Mouse (Mus musculus) neural tube, embryonic 11.5 days (tissue): ENCODE measurements around the gene Anxa5. TPM values are rescaled to one million over a fixed set of nuclear protein-coding genes. Genes with fewer than 3 reads are reported as not detected.

ENCODE experiments used
- ATAC-seq: fragments of 200-750 bp; cut with Nextera tagmentation; 2 replicates; pipeline ENCODE4 v1.8.0; 2017; ENCODE audit warnings: moderate number of reproducible peaks, mild to moderate bottlenecking, moderate TSS enrichment, moderate library complexity; ENCODE audit not compliant: insufficient read depth, low FRiP score, low TSS enrichment
- DNase-seq: peaks from one replicate; pipeline ENCODE4 v3.0.0-alpha.2; 2015; ENCODE audit warnings: low spot score
- H3K27ac ChIP-seq: fragments of 300-500 bp; sonication (generic); 2 replicates; pipeline ENCODE4 v1.5.1; 2014; ENCODE audit warnings: low read depth, mild to moderate bottlenecking, low read length
- H3K27me3 ChIP-seq: fragments of 300-500 bp; sonication (generic); 2 replicates; pipeline ENCODE4 v1.6.1; 2014; ENCODE audit warnings: mild to moderate bottlenecking, low read length, mixed read lengths; ENCODE audit not compliant: control insufficient read depth, insufficient read depth
- H3K36me3 ChIP-seq: fragments of 300-500 bp; sonication (generic); 2 replicates; pipeline ENCODE4 v1.6.1; 2014; ENCODE audit warnings: mild to moderate bottlenecking, low read length, moderate library complexity, mixed read lengths; ENCODE audit not compliant: control insufficient read depth, insufficient read depth
- H3K4me1 ChIP-seq: fragments of 300-500 bp; sonication (generic); 2 replicates; pipeline ENCODE4 v1.6.1; 2014; ENCODE audit warnings: low read length, mixed read lengths; ENCODE audit not compliant: control insufficient read depth, insufficient read depth
- H3K4me2 ChIP-seq: fragments of 300-500 bp; sonication (generic); 2 replicates; pipeline ENCODE4 v1.6.1; 2014; ENCODE audit warnings: low read depth, mild to moderate bottlenecking, moderate library complexity
- H3K4me3 ChIP-seq: fragments of 300-500 bp; sonication (generic); 2 replicates; pipeline ENCODE4 v1.5.1; 2014; ENCODE audit warnings: low read depth, low read length
- H3K9ac ChIP-seq: fragments of 300-500 bp; sonication (generic); 2 replicates; pipeline ENCODE4 v1.6.1; 2014; ENCODE audit warnings: mild to moderate bottlenecking, low read length
- H3K9me3 ChIP-seq: fragments of 300-500 bp; sonication (generic); 2 replicates; pipeline ENCODE4 v1.6.1; 2016; ENCODE audit warnings: low read length; ENCODE audit not compliant: control insufficient read depth
- WGBS: fragments of 180-500 bp; shearing (Covaris S2); extraction: QIAGEN DNeasy Blood & Tissue Kit; methylation state at CpG from one replicate; pipeline ENCODE4 v1.1.7; 2014; 5-methylcytosine and 5-hydroxymethylcytosine counted together
- polyA plus RNA-seq: library from polyadenylated mRNA; unstranded; fragments of >200 nt; fragmentation: Nextera tagmentation; extraction: Ambion mirVana; gene quantifications from 2 replicates; pipeline ENCODE4 v1.2.1, GENCODE M21; 2014

Anxa5 gene
- polyA plus RNA-seq, 1 experiment from 2014 or later: 133 TPM

DNA sequence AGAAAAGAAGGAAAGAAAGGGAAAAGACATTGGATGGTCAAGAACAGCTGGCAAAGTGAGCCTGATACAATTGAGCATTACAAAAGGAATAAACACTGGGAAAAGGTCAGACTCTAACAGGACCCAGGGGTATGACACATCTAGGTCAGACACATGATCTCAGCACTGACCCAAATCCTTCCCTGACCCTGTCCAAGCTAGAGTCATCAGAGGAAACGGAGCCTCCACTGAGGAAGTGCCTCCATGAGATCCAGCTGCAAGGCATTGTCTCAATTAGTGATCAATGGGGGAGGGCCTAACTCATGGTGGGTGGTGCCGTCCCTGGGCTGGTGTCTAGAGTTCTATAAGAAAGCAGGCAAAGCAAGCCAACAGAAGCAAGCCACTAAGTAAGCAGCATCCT is 6.8 kb downstream of the Anxa5 start:
- no peak overlapping the region for H3K4me3 ChIP-seq
- no peak for DNase-seq
- no peaks in the 10 kb centered on the region for H3K27me3 ChIP-seq
- H3K9ac ChIP-seq: no peak overlapping the region
- H3K4me2 ChIP-seq: no peak overlapping the region
- no peaks in the 10 kb centered on the region for H3K36me3 ChIP-seq
- no peak overlapping the region for H3K27ac ChIP-seq
- 45% methylated on average over 2 of the region's 2 CpGs for WGBS
- no peaks in the 10 kb centered on the region for H3K9me3 ChIP-seq
- no peaks in the 10 kb centered on the region for H3K4me1 ChIP-seq
- no peak for ATAC-seq

DNA sequence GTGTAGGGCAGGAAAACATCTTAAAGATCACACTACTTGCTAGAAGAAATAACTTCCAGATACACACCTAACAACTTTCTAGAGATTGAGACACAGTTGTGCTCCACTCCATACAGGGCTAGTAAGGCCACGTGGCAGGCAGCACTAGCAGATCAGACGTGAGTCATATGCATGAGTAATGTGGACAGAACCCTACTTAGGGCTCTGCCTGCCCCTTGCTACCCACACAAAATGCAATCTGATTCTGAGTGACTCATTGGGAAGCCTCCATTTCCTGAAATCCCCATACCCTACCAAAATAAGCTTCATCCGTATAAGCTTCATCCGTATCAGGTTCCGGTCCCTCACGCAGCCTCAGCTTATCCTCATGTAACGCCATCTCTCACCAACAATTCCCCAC is 8.1 kb downstream of the Anxa5 start:
- ATAC-seq (no peak), DNase-seq (no peak)
- Histone ChIP-seq H3K4me1 (no peaks in the 10 kb centered on the region), H3K27ac (no peak overlapping the region), H3K4me3 (no peak overlapping the region), H3K9me3 (no peaks in the 10 kb centered on the region), H3K4me2 (no peak overlapping the region), H3K9ac (no peak overlapping the region), H3K36me3 (no peaks in the 10 kb centered on the region), H3K27me3 (no peaks in the 10 kb centered on the region)
- 92% methylated on average over 7 of the region's 7 CpGs for WGBS

- no peaks in the 10 kb centered on the region for H3K9me3 ChIP-seq
- H3K27ac ChIP-seq: no peak overlapping the region
- 65% methylated on average over 7 of the region's 7 CpGs for WGBS
- no peaks in the 10 kb centered on the region for H3K4me1 ChIP-seq
- no peak overlapping the region for H3K4me3 ChIP-seq
- H3K4me2 ChIP-seq: no peak overlapping the region
- H3K36me3 ChIP-seq: no peaks in the 10 kb centered on the region
- H3K27me3 ChIP-seq: no peaks in the 10 kb centered on the region
- no peak overlapping the region for H3K9ac ChIP-seq
- ATAC-seq (no peak), DNase-seq (no peak)
These were observed 10.2 kb downstream of the Anxa5 start for GRCm38 (mm10) chr3:36465538-36465937.

DNA sequence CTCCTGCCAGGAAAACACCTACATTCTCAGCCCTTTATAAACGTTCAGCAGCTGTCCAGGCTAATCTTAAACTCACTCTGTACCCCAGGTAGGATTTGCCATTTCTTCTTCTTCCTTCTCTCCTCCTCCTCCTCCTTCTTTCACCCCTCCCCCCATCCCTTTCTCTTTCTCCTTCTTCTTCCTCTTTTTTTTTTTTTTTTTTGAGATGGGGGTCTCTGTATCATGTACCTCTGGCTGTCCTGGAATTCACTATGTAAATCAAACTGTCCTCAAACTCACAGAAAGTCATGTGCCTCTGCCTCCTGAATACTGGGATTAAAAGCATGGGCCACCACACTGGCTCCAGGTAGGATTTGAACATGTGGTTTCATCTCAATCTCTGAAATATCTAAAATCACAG is 13.3 kb downstream of the Anxa5 start:
- ATAC-seq (no peak), DNase-seq (no peak)
- Histone ChIP-seq H3K27ac (no peak overlapping the region), H3K4me2 (no peak overlapping the region), H3K4me1 (no peaks in the 10 kb centered on the region), H3K36me3 (no peaks in the 10 kb centered on the region), H3K9ac (no peak overlapping the region), H3K27me3 (no peaks in the 10 kb centered on the region), H3K9me3 (no peaks in the 10 kb centered on the region), H3K4me3 (no peak overlapping the region)
- 41% methylated on average over 1 of the region's 1 CpGs for WGBS

DNA sequence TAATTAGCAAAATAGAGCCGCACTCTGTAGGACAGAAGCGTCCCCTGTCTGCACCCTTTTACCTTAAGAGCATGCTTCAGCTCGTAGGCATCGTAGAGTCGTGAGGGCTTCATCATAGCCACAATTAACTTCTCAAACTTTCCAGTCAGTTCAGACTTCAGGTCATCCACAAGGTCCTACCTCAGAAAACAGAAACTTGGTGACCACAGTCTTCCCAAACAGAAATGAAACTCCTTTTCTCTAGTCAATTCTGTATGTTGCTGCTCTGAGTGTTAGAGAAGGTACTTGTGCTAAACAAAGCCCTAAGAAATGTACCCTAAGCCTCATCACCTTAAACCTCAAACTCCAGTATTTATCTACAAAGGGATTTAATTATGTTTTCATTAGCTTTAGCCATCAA is 13.9 kb downstream of the Anxa5 start:
- H3K4me1 ChIP-seq: no peaks in the 10 kb centered on the region
- H3K9ac ChIP-seq: no peak overlapping the region
- H3K4me2 ChIP-seq: no peak overlapping the region
- DNase-seq: no peak
- H3K4me3 ChIP-seq: no peak overlapping the region
- no peaks in the 10 kb centered on the region for H3K36me3 ChIP-seq
- WGBS: 78% methylated on average over 5 of the region's 5 CpGs
- no peak overlapping the region for H3K27ac ChIP-seq
- ATAC-seq: no peak
- H3K9me3 ChIP-seq: no peaks in the 10 kb centered on the region
- no peaks in the 10 kb centered on the region for H3K27me3 ChIP-seq

GRCm38 (mm10) chr3:36460717-36461116 is 15.0 kb downstream of the Anxa5 start:
- Histone ChIP-seq H3K4me1 (no peaks in the 10 kb centered on the region), H3K4me2 (no peak overlapping the region), H3K9ac (no peak overlapping the region), H3K27ac (no peak overlapping the region), H3K27me3 (no peaks in the 10 kb centered on the region), H3K9me3 (no peaks in the 10 kb centered on the region), H3K4me3 (no peak overlapping the region), H3K36me3 (no peaks in the 10 kb centered on the region)
- ATAC-seq (no peak), DNase-seq (no peak)
- WGBS: 92% methylated on average over 7 of the region's 7 CpGs

GRCm38 (mm10) chr3:36455566-36455965 is 20.1 kb downstream of the Anxa5 start:
- Histone ChIP-seq H3K27me3 (no peaks in the 10 kb centered on the region), H3K36me3 (no peaks in the 10 kb centered on the region), H3K4me1 (no peaks in the 10 kb centered on the region), H3K4me3 (no peak overlapping the region), H3K4me2 (no peak overlapping the region), H3K27ac (no peak overlapping the region), H3K9me3 (no peaks in the 10 kb centered on the region), H3K9ac (no peak overlapping the region)
- ATAC-seq: no peak
- DNase-seq: no peak
- WGBS: 78% methylated on average over 3 of the region's 3 CpGs

- DNase-seq (no peak), ATAC-seq (no peak)
- Histone ChIP-seq H3K9me3 (no peaks in the 10 kb centered on the region), H3K27ac (no peak overlapping the region), H3K4me1 (no peaks in the 10 kb centered on the region), H3K36me3 (no peaks in the 10 kb centered on the region), H3K27me3 (no peaks in the 10 kb centered on the region), H3K4me2 (no peak overlapping the region), H3K9ac (no peak overlapping the region), H3K4me3 (no peak overlapping the region)
- 91% methylated on average over 8 of the region's 8 CpGs for WGBS
These were observed 20.6 kb downstream of the Anxa5 start for GRCm38 (mm10) chr3:36455124-36455523.

DNA sequence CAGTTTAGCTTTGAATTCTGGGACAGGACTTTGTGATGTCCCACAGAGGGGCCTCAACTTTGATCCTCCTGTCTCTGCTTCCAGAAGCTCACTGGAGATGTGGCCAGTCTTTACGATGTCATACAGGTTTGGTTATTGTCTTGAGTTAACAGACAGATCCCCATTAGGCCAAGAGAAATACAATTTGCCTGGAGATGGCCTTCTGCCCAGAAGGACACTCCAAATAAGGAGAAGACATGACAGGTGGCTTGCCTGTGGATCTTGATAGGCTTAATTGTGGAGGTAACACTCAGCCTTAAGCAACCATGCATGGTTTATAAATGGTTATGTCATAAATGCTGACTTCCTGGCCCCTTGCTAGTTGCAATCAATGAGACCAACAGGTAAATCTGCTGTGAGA is 23.2 kb downstream of the Anxa5 start:
- H3K27me3 ChIP-seq: no peaks in the 10 kb centered on the region
- H3K36me3 ChIP-seq: no peaks in the 10 kb centered on the region
- H3K27ac ChIP-seq: no peak overlapping the region
- DNase-seq: no peak
- no peaks in the 10 kb centered on the region for H3K9me3 ChIP-seq
- no peak overlapping the region for H3K4me3 ChIP-seq
- no peak for ATAC-seq
- H3K4me2 ChIP-seq: no peak overlapping the region
- 0 out of 2 replicates have a peak, but pooled peaks cover 5% of the 10 kb centered on the region for H3K4me1 ChIP-seq
- 88% methylated on average over 1 of the region's 1 CpGs for WGBS
- no peak overlapping the region for H3K9ac ChIP-seq
